Mouse (Mus musculus): Measurements from ENCODE around the gene Endov.

DNA sequence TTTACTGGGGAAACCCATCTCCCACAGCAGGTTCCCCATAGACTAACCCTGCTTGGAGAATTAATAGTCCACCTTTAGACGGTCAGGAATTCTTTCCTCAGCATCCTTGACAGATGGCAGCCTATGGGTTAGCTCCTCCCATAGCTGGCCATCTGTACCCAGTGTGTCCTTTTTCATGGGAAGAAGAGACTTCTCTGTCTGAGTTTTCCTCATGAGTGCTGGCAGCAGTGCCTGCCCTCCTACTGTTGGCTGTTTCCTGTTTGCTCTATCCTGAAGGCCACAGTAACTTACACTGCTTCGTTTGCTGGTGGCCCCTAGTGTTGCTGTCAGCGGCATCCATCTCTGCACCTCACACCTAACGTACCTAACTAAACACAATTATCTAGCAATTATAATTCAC, 6.3 kb downstream of the Endov start:
- TF ChIP-seq CTCF (IDR thresholded peaks at IDR 0.05; ENCODE audit: borderline replicate concordance, insufficient read depth, low read depth, low read length) (no peak), POLR2A (IDR thresholded peaks at IDR 0.05; ENCODE audit: borderline replicate concordance, insufficient read depth, low read length) (no peak; the same call in 1 of the 2 replicates)

Measured in cerebellum, adult 2 months (tissue).